Mouse (Mus musculus) frontal cortex, postnatal 10 days (tissue): ENCODE measurements around the gene Cmpk2.
A peak's percentile ranks its signal among the peaks of the same experiment; 100 is the strongest.
"Not testable (repeated sequence)": the region's sequence is repeated elsewhere in the genome, so short reads cannot be mapped to it uniquely, and the experiment has no call there.

ENCODE experiments used
- DNase-seq, 2 experiments: peaks; one replicate each; pipeline ENCODE4 v3.0.0; 2022; ENCODE audit warnings: low spot score in 2 of 2, mixed read lengths in 1 of 2

The Cmpk2 gene

DNA sequence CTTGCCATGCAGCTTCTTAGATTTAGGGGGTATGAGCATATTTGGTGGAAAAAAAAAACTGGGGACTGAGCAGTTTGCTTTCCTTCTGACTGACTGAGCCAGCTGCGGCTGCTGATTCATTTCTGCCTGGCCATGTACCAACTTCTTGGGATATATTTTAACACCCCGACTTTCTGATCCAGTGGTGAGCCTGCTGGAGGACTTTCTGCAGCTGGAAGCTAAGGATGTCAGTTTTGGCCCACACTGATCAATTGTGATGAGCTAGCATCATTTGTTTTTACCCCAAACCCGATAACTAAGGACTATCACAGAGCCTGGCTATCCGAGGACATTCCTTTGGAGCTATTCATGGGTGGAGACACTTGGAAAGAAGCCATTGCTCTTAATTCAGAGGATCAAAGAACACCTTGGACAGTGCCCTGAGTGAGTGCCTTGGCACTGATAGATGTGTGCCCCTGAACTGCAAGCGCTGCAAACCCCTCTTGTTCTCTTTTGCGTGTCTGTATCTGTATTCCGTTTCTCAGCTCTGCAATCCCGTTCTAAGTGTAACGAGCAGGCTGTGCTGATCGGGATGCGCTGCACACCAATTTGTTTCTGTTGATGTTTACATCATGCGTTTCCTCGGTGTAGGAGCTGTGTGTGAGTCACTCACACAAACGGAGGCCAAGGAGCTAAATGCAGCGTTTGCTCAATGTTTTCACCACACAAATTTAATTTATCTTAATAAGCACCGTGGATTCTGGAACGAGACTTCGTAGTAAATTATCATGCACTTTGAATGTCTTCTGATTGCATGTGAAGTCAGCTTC lies 9.4 kb downstream of the Cmpk2 start:
- no peak for DNase-seq

DNA sequence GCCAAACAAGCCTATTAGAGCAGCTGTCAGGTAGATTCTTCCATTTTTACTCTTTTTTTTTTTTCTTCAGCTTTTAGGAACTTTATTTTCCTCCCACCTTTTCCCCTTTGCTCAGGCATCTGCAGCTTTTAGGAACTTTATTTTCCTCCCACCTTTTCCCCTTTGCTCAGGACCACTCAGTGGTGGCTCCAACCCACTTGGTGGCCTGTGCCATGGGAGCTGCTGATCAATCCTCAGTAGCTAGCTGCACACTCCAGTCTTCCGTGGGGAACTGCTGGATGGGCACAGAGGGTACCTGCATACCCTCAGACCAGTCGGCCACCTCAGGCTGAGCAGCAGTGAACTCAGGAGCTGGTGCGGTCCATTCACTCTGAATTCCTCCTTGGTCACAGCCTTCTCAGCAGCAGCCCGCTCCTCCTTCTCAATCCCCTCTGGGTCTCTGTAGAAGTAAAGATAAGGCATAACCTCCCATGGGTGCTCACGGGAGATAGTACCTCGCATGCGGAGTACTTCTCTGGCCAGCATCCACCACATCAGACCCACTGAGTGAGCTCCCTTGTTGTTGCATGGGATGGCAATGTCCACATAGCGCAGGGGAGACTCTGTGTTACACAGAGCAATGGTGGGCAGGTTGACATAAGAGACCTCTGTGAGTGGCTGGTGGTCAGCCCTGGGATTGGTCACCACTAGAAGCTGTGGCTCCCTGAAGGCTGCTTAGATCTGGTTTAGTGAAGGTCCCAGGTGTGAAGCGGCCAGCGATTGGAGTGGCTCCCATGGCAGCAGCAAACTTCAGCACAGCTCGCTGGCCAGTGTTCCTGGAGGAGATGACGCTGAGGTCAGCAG lies 17.0 kb downstream of the Cmpk2 start:
- not testable (repeated sequence) for DNase-seq

DNA sequence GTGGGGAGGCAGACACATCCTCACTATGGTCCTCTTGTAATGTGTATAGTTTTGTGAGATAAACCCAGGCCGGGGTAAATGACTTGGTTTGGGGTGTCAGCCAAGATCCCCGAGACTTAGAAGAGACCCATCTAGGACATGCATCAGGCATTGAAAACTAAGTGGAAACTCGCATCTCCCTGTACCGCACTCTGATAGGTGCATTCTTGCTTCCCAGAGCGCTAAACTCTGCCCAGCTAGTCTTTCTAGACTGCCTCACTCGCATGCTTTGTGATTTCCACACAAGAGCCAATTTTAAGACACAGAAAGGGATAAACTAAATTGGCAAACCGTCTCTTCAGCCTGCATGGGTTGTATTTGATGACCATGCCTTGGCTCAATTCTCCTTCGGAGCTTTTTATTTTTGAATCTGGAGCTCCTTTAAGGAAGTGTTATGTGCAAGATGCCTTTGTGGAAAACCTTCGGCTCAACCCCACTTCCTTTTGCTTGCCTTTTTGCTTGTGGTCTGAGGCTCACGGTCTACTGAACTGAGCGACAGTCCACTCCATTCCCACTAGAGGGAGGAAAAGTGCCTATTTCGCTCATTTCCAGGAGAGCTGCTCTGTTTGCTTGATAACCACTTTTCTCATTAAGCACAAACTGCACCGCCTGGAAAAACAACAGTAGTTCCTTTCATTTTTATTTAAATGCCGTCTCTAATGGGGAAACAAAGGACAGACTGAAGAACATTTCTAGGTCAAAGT lies 19.0 kb downstream of the Cmpk2 start:
- peak in 1 of 2 experiments; percentile 44 for DNase-seq

DNA sequence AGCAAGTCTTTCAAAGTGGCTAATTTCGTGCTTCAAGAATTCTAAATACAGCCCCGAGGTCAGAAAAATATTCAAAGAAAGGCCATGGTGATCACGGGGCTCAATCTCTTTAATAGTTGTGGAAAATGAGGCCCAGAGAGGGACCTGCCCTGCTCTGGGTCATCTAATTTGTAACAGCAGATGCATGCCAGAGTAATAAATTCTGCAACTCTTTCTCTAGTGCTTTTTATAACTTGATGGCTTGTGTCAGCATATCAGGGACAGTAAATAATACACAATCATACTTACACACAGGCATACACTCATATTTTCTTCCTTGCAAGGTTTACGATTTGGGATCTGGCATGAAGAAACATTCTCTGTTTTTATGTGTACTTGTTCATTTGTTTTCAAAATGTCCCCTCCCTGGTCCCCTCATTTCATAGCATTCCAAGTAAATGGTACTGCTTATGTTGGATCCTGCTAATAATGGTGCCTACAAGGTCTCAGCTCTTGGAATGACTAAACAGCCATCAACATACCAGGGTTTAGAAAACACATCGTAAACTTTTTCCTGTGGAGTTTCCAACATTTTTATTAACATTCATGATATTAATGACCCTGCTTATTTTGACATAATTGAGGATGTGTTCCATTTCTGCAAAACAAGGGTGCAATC lies 19.7 kb downstream of the Cmpk2 start:
- no peak for DNase-seq

DNA sequence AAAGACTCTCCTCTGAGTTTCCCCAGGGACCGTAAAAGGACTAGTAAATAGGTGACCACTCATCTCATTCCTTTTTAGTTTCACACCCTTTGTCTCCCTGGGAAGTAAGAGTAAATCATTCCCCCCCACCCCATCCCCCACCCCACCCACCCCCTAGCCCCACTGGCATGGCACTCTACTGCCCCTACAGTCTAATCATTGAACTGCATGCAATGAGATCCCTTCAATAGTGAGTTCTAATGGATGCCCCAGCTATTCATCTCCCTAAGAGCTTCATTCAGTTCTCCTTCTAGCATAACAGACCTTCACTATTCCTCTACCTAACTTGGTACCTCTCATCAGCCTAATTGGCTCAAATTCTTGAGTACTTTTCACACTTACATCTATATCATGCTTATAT lies 20.9 kb downstream of the Cmpk2 start:
- DNase-seq = no peak

DNA sequence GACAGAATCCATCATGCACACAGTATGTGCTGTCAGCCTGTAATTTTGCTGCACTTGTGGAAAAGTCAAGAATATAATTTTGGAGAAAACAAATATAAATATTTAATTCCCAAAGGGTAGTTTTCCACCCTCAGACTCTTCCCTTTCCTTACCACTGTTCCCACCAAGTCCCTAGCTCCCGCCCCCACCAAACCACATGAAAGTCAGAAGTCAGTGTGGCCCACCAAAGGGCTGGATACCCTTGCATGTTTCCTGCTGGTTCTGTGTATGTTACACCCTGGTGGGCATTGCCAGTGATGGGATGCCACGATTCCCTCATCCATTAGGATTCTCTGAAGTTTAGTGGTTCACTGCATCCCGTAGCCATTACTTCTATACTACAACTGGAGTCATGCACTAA lies 32.0 kb downstream of the Cmpk2 start:
- DNase-seq = no peak

DNA sequence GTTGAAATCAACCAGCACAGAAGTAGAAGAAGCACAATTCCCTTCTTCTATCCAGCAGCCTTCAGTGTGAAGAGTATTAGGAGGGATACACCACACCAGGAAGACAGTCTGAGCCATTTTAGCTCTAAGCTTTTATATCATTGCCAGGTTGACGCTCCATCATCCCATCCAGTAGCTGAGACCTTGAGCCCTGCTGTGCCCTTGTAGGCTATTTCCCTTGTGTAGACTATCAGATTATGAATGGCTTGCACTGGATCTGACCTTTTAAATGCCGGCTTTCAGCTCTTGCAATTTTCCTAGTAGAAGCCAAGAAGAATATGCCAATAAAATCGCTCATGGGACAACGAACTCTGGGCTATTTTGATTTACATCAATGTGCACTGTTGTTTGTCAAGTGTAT lies 42.0 kb downstream of the Cmpk2 start:
- DNase-seq = no peak

DNA sequence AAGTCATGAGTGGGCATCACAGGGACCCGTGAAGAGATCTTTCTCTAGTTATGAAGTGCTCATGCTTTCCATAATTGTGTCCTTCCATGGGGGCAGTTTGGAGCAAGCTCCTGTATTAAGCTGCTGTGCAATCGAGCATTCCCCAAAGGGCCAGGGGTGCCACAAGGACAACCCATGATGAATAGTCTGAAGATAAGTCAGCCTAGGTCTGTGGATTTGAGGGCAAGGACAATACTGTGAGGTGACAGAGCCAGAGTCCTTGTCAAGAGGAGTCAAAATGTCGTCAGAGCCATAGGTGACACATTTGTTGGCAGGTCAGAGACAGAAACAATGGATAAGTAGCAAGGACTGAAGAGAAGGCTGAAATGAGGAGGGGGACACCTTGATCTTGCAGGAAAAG lies 49.2 kb downstream of the Cmpk2 start:
- no peak for DNase-seq

DNA sequence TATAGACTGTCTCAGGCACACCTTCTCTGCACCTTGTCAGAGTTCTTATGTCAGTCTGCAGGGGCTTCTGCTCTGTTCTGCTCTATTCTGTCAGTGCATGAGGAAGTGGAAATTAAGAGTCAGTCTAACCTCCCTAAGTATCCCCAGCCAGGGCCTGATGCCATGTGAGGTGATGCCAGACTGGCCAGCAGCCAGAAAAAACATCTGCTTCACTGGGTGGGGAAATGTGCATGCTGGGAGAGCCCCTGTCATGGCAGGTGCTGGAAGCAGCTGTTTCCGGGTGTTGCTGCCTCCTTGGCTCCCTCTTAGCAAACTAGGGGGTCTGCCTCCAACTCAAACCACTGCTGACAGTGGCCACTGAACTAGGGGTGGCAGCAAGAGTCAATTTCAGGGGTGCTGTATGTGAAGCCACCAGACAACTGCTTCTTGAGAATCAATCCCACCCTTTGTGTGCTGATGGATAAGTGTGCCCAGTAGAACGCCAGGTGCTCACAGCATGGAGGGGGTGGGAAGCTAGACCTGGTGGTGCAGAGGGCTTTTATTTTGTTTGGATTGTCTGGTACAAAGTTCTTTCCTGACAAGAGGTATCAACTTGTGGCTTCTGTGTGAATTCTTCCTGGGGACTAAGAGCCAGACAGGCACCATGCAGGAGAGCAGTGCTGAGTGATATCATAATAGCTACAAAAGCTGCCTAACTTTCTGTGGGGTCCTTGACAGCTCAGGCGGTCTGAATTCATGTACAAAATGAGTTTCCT lies 56.1 kb downstream of the Cmpk2 start:
- DNase-seq = peak; percentile 43 to 50

DNA sequence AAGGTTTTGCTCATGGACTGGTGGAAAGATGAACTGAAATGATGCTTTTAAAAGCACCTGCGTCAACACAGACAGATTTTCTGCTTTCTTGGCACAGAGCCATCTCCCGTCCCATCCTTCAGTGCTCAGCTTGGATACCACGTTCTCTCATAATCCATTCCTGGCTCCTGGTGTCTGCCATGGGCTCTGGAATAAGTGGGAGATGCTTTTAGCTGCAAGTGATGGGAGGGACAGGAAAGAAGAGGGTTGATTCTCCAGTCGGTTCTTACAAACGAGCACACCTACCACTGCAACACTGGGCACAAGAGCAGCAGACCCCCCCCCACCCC lies 56.7 kb downstream of the Cmpk2 start:
- DNase-seq = peak in 1 of 2 experiments; percentile 28
